Mouse (Mus musculus): ENCODE data around the gene Grip1.

Gene Grip1

DNA sequence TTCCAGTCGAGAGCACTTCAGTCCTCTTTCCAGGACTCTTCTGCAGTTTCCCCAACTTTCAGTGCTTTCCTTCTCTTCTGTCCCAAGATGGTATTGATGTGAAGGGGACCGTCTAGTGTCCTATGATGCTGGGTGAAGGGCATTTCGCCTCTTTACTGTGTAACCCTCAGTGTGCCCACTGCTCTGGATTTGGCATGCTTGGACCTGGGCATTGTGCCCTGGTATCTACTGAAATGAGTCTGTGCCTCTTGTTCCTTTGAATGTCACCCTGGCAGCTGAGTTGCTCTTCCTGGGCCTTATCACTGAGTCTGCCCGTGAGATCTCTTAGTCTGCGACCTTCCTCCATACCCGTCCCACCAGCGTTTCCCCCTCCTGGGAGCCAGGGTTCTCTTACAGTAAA, 9.7 kb downstream of the Grip1 start:
- no peak for DNase-seq

DNA sequence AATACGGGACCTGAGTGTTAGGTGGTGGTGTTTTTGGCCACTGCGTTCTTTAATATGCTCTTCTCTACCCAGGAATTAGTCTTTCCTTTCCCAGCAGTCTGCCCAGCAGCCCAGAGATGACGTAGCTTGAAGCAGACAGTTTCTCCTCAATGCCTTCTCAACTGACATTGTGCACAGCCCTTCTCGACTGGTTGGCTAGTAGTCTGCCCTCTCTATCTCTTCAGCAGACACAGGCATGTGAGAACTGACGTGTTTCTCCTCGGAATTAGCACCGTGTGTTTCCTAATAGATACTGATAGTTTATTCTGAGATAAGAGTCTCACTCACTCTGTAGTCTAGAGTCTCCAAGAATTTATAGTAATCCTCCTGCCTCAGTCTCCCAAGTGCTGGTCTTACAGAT, 10.2 kb downstream of the Grip1 start:
- DNase-seq: no peak

DNA sequence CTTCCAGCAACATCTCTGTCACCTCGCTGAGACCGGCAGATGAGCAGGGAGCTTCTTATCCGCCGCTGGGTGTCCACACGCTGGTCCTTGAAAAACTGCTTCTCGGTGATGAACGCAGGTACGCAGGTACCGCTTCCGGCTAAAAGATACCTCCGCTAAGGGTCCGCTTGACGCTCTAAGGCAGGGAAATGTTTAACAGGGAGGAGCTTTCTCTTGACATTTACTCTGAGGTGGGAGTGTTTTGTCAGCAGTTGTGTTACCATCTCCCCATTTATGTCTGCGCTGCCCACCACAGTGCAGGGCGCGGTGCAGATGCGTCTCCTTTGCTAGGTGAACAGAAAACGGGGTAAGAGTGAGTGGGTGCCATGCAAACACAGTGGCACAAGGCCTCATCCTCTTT, 14.3 kb downstream of the Grip1 start:
- no peak for DNase-seq

DNA sequence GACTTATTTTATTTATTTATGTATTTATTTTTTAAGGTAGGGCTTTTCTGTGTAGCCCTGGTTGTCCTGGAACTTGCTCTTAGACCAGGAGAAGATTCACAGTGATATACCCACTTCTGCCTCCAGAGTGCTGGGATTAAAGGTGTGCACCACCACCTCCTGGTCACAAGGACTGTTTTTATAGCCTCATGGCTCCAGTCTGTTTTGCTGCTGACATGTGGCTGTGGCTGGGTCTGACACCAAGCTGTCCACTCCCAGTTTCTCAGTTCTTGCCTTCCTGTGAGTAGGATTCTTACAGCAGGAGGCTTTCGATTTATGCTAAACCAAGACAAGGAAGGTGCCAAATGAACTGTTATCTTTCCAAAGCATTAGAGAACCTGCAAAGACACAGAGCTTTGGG, 16.5 kb downstream of the Grip1 start:
- DNase-seq: no peak

DNA sequence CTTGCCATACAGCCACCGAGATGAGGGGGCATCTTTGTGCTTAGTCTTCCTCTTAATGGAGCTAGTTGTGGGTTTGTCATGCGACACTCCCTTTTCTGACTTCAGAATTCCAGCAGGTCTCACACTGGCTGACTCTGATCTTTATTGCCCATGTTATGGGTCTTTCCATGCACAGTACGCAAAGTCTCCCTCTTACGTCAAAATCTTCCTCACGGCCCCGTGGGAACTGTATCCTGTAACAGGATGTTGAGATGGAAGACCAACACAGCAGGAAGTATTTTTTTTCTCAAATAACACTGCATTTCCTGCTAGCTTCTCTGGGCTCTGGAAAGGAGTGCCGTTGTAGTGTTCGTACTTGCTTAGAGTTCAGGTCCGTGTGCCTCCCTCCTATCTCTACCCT, 21.5 kb downstream of the Grip1 start:
- DNase-seq: no peak

DNA sequence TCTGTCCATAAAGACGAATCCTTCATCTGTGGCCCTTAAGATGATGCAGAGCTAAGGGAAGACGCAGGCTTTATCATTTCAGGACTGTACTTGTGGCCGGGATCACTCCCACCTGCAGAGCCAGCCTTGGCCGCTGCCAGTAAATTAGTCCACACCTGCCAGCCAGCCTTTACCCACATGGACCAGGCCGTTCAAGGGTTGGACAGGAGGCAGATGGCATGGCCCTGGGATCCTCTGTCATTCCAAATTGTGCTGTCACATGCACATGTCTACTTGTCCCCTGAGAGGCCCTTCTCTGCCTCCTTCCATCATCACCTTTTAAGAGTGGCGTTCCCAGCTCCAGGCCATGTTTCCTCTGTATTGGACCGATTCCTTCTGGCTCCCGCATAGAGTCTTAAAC, 24.0 kb downstream of the Grip1 start:
- no peak for DNase-seq

DNA sequence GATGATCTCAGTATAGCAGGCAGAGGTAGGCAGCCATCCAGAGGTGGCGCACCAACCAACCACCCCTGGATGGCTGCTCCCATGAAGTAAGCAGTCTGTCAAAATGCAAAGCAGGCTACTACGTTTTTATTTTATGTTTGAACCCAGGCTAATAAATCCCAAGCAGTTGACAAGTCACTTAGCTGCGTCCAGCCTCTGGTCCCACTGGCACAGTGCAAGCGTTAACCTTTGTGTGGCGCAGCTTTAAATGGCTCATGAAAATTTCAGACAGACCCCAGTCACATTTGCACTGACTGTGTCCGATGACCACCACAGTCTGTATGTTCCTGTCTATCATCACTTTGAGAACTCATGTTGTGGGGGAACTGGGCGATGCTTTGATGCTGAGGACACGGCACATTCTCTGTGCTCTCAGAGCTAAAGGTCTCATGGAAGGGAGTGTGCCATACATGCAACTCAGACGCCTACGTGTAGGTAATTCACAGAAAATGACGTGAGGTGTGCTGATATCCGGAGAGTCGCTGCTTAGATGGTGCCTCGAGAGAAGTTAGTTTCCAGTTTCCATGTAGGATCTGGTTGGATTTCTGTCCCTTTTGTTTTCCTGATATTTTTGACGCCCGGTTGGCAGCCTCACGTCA, 29.6 kb downstream of the Grip1 start:
- DNase-seq: no peak

DNA sequence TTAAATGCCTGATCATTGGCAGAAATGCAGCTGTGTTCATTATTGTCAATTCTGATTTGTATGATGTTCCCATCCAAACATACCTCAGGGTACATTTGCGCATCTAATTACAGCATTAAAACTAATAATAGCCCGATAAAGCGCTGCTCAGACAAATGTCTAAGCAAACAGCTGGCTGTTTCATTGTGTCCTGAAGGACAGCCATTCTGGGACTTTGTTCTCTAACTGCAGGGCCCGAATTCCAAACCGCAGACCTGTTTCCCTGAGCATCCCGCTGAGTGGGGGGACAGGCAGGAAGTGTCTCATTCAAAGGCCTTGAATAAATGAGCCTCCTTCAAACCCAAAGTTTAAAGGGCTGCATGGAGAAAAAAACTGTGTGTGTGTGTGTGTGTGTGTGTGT, 30.1 kb downstream of the Grip1 start:
- no peak for DNase-seq

DNA sequence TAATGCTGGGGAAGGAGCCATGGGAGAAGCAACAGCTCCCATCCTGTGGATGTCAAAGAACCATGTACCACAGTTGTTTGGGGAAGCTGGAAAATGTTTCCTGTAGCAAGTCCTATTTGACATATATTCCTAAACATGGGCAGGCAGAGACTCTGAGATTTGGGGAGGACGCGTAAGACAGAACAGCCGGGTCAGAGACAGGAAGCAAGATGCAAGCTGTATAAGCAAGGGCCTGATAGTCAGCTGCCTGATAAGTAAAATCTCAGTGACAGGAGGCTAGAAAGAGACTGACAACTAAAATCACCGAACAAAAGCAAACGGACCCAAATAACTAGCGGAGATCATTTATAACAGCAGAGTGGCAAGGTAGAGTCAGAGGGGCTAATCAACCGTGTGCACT, 33.3 kb downstream of the Grip1 start:
- DNase-seq: no peak

DNA sequence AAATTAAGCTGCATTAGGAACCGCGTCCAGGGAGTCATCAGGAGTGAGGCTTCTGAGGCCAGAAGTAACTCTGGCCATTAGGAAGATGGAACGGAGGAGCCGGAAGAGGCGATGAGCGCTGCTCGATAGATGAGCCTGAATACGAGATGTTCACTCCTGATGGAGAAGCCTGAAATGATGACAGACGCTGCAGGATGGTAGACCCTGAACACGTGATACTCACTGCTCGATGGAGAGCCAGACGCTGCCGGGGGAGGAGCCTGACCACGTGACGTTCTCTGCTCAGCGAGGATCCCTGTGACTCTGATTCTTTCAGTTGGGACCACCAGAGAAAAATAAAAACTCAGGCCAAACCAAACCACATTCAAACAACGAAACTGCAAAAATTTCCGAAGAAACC, 37.2 kb downstream of the Grip1 start:
- DNase-seq: no peak

DNA sequence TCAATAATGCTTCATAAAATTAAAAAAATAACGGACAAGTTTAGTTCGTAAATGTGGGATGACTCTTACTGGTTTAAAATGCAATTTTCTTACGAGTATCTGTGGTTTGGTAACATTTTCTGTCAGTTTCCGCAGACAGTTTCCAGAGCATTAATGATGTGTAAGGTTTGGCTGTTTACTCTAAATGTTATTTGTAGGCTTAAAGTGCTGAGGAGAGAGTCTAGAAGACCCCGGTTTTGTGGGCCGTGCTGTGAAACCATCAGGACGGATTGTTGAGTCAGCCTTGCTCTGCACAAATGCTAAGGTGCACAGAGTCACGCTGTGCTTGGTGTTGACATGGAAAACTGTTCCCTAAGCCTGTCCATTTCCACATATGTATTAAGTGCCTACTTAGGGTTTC, 41.7 kb downstream of the Grip1 start:
- no peak for DNase-seq

DNA sequence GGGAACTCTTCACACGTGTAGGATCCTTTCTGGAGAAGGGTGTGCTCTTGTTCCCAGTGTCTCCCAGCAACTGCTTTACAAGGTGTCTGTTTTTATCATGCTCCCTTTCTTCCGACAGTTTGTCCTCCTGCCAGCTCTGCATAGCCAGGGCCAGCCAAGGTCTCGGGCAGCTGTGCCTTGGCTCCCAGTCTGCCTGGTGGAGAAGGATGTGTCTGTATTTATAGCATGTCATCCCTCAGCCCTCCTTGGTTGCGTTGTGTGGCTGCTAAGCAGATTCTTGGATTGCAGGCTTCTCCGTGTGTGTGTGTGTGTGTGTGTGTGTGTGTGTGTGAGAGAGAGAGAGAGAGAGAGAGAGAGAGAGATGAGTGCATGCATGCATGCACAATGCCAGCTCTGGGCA, 42.6 kb downstream of the Grip1 start:
- peak in 1 of 2 experiments; percentile 5 for DNase-seq

DNA sequence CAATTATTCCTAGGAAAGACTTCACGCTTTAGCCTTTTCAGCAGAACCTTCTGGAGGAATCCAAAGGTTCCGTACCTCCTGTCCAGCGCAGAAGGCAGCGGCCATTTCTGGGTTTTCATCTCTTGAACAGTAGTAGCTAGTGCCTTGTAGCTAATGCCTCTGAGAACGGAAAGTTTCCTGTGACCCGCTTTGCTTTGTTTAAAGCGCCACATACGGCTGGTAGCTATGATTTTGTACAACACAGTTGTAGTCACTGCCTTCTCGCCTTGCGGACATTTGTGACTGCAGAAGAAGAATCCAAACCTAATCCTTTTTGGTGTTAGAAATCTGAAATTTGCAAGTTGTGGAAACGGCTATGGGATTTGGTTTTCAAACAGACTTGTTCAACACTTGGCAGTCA, 68.1 kb downstream of the Grip1 start:
- no peak for DNase-seq

DNA sequence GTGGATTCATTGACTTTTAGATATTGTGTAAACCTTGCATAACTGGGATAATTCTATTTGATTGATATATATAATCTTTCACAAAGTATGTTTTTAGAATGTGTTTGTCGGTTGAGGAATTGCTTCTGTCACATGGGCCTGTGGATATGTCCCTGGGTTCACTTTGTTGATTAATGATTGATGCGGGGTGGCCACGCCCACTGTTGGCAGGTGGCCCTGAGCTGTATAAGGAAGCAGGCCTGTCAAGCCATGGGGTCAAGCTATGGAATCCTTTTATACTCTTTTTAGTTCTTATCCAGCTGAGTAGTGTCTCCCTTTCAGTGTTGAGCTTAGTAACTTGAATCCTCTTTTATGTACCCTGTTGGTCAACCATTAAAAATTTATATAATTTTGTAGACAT, 72.1 kb downstream of the Grip1 start:
- peak; percentile 49 to 51 for DNase-seq

DNA sequence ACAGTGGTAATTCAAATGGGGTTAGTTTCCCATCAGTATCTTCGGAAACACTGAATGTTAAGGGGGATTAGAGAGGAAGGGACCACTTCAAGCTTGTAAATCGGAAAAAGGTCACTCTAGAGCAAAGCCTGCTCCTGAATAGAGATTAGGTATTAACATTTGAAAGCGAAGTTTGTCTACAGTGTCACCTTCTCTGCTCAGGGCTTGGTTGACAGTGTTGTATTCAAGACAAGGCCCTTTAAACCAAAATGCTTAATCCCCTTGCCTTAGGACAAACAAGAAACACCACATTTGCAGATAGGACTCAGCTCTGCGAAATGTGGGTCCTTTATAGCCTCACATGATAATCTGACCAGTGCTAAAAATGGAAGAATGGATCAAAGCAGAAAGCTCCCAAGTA, 81.2 kb downstream of the Grip1 start:
- no peak for DNase-seq

DNA sequence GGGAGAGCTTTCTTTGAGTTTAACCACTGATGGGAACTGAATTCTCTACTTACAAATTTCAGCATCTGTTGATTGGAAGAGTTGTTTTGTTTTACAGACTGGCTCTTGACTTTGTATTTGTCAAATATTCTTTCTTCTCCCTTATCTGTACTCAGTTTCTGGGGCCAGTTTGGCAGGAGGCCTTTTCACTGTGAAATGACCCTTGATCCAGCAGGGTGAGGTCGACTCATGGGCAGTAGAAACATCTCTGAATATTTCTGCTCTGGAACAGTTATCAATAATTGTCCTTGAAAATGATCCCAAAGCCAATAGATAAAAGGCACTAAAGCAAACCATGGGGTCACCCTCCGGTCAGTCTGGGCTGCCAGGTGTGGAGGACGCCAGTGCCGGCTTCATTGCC, 88.0 kb downstream of the Grip1 start:
- no peak for DNase-seq

DNA sequence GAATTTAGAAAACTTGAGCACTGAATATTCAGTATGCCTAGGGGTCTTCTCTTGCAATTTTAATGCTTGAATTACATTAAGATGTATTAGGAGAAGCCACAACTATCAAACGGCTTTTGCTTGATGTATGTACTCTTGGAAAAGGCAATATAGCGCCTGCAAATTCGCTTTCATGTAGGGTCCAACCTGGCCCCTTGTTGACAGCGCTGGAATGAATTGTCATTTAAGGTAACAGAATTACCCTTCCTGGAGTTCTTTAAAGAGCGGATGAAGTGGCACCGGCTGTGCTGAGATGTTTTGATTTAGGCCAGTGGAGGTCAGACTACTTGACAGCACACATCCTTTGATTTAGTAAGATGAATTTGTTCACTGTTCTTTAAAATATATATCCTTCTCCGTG, 90.1 kb downstream of the Grip1 start:
- DNase-seq: no peak

DNA sequence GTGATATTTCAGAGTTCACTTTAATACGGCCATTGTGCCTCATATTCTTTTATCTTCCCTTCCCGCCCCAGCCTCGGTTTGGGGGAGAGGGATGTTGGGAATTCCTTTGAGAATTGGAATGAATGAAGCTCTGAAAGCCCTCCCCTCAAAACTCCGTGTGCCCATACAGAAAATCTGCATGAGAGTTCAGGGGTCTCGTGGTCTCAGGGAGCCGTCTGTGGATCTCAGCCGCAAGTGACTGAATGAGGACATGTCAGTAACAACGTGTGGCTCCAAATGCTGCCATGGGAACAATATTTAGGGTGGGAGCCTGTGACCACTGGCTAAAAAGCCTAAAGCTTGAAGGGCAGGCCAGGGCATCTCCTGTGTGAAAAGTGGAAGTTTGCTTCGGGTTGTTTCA, 91.1 kb downstream of the Grip1 start:
- DNase-seq: no peak

DNA sequence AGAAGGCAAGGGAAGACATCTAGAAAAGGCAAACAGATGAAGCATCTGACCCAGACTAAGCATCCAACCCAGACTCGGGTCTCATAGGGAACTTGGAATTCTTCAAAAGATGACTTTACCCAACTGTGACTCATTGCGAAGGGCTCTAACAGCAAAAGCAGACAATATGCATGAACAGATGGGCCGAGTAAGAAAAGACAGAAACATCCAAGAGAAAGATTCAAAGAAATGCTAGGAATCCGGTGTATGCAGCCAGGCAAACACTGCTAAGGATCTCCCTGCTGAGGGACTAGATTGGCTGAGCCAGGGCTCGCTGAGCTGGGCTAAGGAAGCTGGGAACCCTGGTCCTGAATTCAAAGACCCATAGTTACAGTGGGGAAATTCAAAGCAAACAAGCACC, 94.2 kb downstream of the Grip1 start:
- DNase-seq: no peak

DNA sequence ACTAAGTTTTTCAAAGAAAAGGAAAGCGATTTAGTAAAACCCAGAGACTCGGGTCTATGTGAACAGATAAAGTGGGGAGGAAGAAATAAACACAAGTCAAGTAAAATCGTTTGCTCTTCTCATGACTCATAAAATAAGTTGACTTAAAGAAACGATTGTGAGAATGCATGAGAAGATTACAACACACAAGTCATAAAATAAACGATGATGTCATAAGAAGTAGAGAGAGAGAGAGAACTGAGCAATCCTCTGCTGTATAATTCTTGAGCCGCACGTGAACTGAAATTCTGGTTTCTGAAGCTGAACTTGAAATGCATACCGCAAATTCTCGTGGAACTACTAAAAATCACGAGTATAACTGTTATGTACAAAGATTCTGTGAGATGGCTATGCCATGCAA, 95.1 kb downstream of the Grip1 start:
- no peak for DNase-seq

DNA sequence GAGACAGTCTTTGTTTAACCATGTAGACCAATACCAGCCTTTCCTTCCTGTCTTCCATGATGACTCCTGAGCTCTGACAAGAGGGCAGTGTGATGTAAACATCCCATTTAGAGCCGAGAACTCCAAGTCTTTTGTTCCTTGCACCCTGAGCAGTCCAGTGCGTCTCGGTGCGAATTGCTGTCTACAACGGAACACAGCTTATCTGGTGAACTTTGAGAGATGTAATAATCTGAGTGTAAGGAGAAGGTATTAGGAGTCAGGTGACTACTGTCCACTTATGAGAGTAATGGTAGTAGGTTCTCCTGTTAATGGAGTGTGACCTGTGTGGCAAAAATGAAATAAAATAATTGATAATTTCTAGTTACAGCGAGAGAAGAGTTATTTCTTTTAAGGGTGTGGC, 97.0 kb downstream of the Grip1 start:
- no peak for DNase-seq

DNA sequence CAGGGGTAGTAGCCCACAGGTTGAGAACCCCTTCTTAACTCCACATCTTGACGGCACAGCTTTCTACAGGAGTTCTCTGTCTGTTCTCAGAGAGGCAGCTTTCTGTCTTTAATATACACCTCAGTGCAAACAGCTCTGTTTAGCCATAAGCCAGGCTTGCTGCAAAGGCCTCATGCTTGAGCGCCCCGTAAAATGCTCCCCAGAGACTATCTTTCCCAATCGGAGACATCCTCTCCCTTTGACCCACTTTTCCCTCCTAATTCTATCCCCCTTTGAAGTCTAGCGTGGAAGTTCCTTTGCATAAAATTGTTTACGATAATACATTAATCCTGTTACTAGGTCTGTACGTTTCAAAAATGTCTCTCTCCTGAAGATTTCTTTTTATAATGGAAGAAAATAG, 102.7 kb downstream of the Grip1 start:
- peak in 1 of 2 experiments; percentile 17 for DNase-seq

DNA sequence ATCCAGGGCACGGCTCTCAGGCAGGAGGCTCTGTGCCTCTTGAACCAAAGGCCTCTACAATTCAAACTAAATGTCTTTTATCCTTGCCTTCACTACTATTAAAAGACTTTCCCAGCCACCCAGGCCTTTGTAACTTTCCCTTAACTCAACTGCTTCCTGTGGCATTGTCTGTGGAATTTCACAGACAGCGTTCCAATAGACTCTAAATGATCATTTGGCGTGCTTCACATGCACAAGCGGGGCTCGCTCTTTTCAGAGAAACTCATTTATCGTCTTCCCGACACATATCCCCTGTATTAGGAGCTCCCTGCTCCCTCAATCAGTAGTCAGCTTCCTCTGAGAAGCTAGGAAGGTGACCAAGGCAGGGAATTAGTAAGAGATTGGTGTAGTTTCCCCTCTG, 104.8 kb downstream of the Grip1 start:
- DNase-seq: no peak

DNA sequence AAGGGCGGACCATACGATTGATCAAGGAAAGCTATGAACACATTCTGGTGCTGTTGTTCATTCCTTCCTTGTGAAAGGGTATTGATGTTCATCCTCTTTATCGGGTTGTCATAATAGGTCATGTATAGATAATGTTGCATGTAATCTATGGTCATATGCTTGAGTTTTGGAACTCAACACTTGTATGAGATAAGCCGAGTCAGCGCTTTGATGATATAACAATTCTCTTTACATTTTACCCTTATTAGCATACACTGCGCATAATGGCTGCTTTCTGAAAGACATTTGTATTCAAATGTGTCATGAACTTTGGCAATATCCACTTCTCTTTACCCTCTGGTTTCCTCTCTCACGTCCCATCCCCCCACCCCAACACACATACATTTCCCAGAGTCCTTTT, 111.2 kb downstream of the Grip1 start:
- no peak for DNase-seq

DNA sequence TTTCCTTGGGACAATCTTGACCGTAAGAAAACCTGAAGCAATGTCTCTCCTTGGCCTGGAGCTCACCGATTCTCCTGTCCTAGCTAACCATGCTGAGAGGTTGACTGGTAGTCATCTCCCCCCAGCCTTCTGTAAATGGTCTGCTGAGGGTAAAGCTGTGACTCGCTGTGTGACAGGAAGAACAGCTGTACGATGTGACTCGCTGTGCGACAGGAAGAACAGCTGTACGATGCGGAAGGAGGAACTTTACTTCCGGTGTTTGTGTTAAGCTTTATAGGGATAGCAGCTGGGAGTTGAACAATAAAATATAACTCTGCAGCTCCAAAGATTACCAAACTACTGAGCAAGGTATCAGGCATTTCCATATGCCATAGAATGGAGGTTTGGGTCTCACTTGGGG, 119.5 kb downstream of the Grip1 start:
- no peak for DNase-seq

DNA sequence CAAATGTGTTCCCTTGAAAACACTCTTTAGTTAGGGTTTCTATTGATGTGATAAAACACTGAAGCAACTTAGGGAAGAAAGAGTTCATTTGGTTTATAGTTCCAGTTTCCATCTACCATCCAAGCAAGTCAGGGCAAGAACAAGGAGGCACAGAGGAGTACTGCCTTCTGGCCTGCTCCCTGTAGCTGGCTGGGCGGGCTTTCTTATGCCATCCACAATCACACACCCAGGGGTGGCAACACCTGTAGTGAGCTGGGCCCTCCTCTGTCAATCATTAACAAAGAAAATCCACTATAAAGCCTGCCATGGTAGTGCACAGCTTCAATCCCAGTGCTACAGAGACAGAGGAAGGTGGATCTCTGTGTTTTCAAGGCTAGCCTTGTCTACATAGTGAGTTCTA, 122.2 kb downstream of the Grip1 start:
- DNase-seq: no peak
